Mouse (Mus musculus): ENCODE measurements around the gene Sema5a. TPM values are rescaled to one million over a fixed set of nuclear protein-coding genes. Genes with fewer than 3 reads are reported as not detected.

Sema5a gene
- polyA plus RNA-seq, 1 experiment = not detected

GRCm38 (mm10) chr15:32514877-32515276, 270.3 kb downstream of the Sema5a start:
- Histone ChIP-seq H3K36me3 (ENCODE audit: control insufficient read depth) (no peaks in the 10 kb centered on the region), H3K9me3 (ENCODE audit: control insufficient read depth, low read length) (no peaks in the 10 kb centered on the region), H3K4me3 (replicated peaks) (no peak overlapping the region), H3K4me1 (ENCODE audit: control insufficient read depth) (no peaks in the 10 kb centered on the region), H3K27me3 (ENCODE audit: control insufficient read depth) (no peaks in the 10 kb centered on the region)
- TF ChIP-seq GATA1 (IDR thresholded peaks at IDR 0.05; ENCODE audit: low read length) = no peak
- no peak for TF ChIP-seq TAL1 (IDR thresholded peaks at IDR 0.05; ENCODE audit: low read length)

GRCm38 (mm10) chr15:32517954-32518353, 273.3 kb downstream of the Sema5a start:
- no peak for TF ChIP-seq GATA1 (IDR thresholded peaks at IDR 0.05; ENCODE audit: low read length)
- TF ChIP-seq TAL1 (IDR thresholded peaks at IDR 0.05; ENCODE audit: low read length) = no peak
- no peaks in the 10 kb centered on the region for H3K9me3 ChIP-seq (ENCODE audit: control insufficient read depth, low read length)

GRCm38 (mm10) chr15:32532539-32532938, 287.9 kb downstream of the Sema5a start:
- H3K4me1 ChIP-seq (ENCODE audit: control insufficient read depth) = no peaks in the 10 kb centered on the region
- H3K27me3 ChIP-seq (ENCODE audit: control insufficient read depth) = no peaks in the 10 kb centered on the region
- no peak for TF ChIP-seq GATA1 (IDR thresholded peaks at IDR 0.05; ENCODE audit: low read length)
- TF ChIP-seq TAL1 (IDR thresholded peaks at IDR 0.05; ENCODE audit: low read length) = no peak
- no peak overlapping the region for H3K4me3 ChIP-seq (replicated peaks)
- H3K9me3 ChIP-seq (ENCODE audit: control insufficient read depth, low read length) = no peaks in the 10 kb centered on the region
- no peaks in the 10 kb centered on the region for H3K36me3 ChIP-seq (ENCODE audit: control insufficient read depth)

More at GRCm38 (mm10) chr15:32517954-32518353, 273.3 kb downstream of the Sema5a start:
- Histone ChIP-seq H3K36me3 (ENCODE audit: control insufficient read depth) (no peaks in the 10 kb centered on the region), H3K4me1 (ENCODE audit: control insufficient read depth) (no peaks in the 10 kb centered on the region), H3K27me3 (ENCODE audit: control insufficient read depth) (no peaks in the 10 kb centered on the region), H3K4me3 (replicated peaks) (no peak overlapping the region)

- Histone ChIP-seq H3K27me3 (ENCODE audit: control insufficient read depth) (no peaks in the 10 kb centered on the region), H3K4me1 (ENCODE audit: control insufficient read depth) (no peaks in the 10 kb centered on the region), H3K4me3 (replicated peaks) (no peak overlapping the region), H3K9me3 (ENCODE audit: control insufficient read depth, low read length) (no peaks in the 10 kb centered on the region), H3K36me3 (ENCODE audit: control insufficient read depth) (no peaks in the 10 kb centered on the region)
- no peak for TF ChIP-seq GATA1 (IDR thresholded peaks at IDR 0.05; ENCODE audit: low read length)
- TF ChIP-seq TAL1 (IDR thresholded peaks at IDR 0.05; ENCODE audit: low read length) = no peak
Measured at GRCm38 (mm10) chr15:32533541-32534080, 289.0 kb downstream of the Sema5a start.

- no peaks in the 10 kb centered on the region for H3K36me3 ChIP-seq (ENCODE audit: control insufficient read depth)
- no peak overlapping the region for H3K4me3 ChIP-seq (replicated peaks)
- no peaks in the 10 kb centered on the region for H3K9me3 ChIP-seq (ENCODE audit: control insufficient read depth, low read length)
- TF ChIP-seq GATA1 (IDR thresholded peaks at IDR 0.05; ENCODE audit: low read length) (no peak), TAL1 (IDR thresholded peaks at IDR 0.05; ENCODE audit: low read length) (no peak)
- H3K27me3 ChIP-seq (ENCODE audit: control insufficient read depth) = no peaks in the 10 kb centered on the region
- H3K4me1 ChIP-seq (ENCODE audit: control insufficient read depth) = no peaks in the 10 kb centered on the region
Measured at GRCm38 (mm10) chr15:32536755-32537503, 292.3 kb downstream of the Sema5a start.

- Histone ChIP-seq H3K27me3 (ENCODE audit: control insufficient read depth) (no peaks in the 10 kb centered on the region), H3K4me1 (ENCODE audit: control insufficient read depth) (no peaks in the 10 kb centered on the region), H3K36me3 (ENCODE audit: control insufficient read depth) (no peaks in the 10 kb centered on the region), H3K9me3 (ENCODE audit: control insufficient read depth, low read length) (no peaks in the 10 kb centered on the region), H3K4me3 (replicated peaks) (no peak overlapping the region)
- TF ChIP-seq TAL1 (IDR thresholded peaks at IDR 0.05; ENCODE audit: low read length) (no peak), GATA1 (IDR thresholded peaks at IDR 0.05; ENCODE audit: low read length) (no peak)
Measured at GRCm38 (mm10) chr15:32537504-32537792, 292.8 kb downstream of the Sema5a start.

GRCm38 (mm10) chr15:32538092-32538491, 293.5 kb downstream of the Sema5a start:
- no peaks in the 10 kb centered on the region for H3K9me3 ChIP-seq (ENCODE audit: control insufficient read depth, low read length)
- H3K4me1 ChIP-seq (ENCODE audit: control insufficient read depth) = no peaks in the 10 kb centered on the region
- H3K4me3 ChIP-seq (replicated peaks) = no peak overlapping the region
- no peak for TF ChIP-seq GATA1 (IDR thresholded peaks at IDR 0.05; ENCODE audit: low read length)
- no peak for TF ChIP-seq TAL1 (IDR thresholded peaks at IDR 0.05; ENCODE audit: low read length)
- no peaks in the 10 kb centered on the region for H3K27me3 ChIP-seq (ENCODE audit: control insufficient read depth)
- no peaks in the 10 kb centered on the region for H3K36me3 ChIP-seq (ENCODE audit: control insufficient read depth)

- TF ChIP-seq TAL1 (IDR thresholded peaks at IDR 0.05; ENCODE audit: low read length) (no peak), GATA1 (IDR thresholded peaks at IDR 0.05; ENCODE audit: low read length) (no peak)
- Histone ChIP-seq H3K9me3 (ENCODE audit: control insufficient read depth, low read length) (no peaks in the 10 kb centered on the region), H3K4me3 (replicated peaks) (no peak overlapping the region), H3K27me3 (ENCODE audit: control insufficient read depth) (no peaks in the 10 kb centered on the region), H3K36me3 (ENCODE audit: control insufficient read depth) (no peaks in the 10 kb centered on the region), H3K4me1 (ENCODE audit: control insufficient read depth) (no peaks in the 10 kb centered on the region)
Measured at GRCm38 (mm10) chr15:32542746-32543145, 298.1 kb downstream of the Sema5a start.

GRCm38 (mm10) chr15:32543181-32543580, 298.6 kb downstream of the Sema5a start:
- Histone ChIP-seq H3K4me3 (replicated peaks) (no peak overlapping the region), H3K9me3 (ENCODE audit: control insufficient read depth, low read length) (no peaks in the 10 kb centered on the region), H3K4me1 (ENCODE audit: control insufficient read depth) (no peaks in the 10 kb centered on the region), H3K27me3 (ENCODE audit: control insufficient read depth) (no peaks in the 10 kb centered on the region), H3K36me3 (ENCODE audit: control insufficient read depth) (no peaks in the 10 kb centered on the region)
- TF ChIP-seq GATA1 (IDR thresholded peaks at IDR 0.05; ENCODE audit: low read length) (no peak), TAL1 (IDR thresholded peaks at IDR 0.05; ENCODE audit: low read length) (no peak)
